Mouse (Mus musculus) limb, embryonic 10.5 days (tissue): Measurements from ENCODE around the gene Resp18. TPM values are rescaled to one million over a fixed set of nuclear protein-coding genes. Genes with fewer than 3 reads are reported as not detected.

Source experiments
- DNase-seq: peaks from one replicate; pipeline ENCODE4 v3.0.0-alpha.2; 2017; ENCODE audit warnings: low spot score
- H3K27ac ChIP-seq: fragments of 300-500 bp; sonication (generic); 2 replicates; pipeline ENCODE4 v1.5.1; 2016; ENCODE audit warnings: mild to moderate bottlenecking
- H3K27me3 ChIP-seq: fragments of 300-500 bp; sonication (generic); 2 replicates; pipeline ENCODE4 v1.6.1; 2016; ENCODE audit warnings: low read depth, mild to moderate bottlenecking; ENCODE audit not compliant: poor library complexity, severe bottlenecking
- H3K36me3 ChIP-seq: fragments of 300-500 bp; sonication (generic); 2 replicates; pipeline ENCODE4 v1.6.1; 2016; ENCODE audit warnings: mild to moderate bottlenecking, moderate library complexity
- H3K4me1 ChIP-seq: fragments of 300-500 bp; sonication (generic); 2 replicates; pipeline ENCODE4 v1.6.1; 2016
- H3K4me3 ChIP-seq: fragments of 300-500 bp; sonication (generic); 2 replicates; pipeline ENCODE4 v1.5.1; 2016; ENCODE audit warnings: mild to moderate bottlenecking, moderate library complexity
- H3K9me3 ChIP-seq: fragments of 300-500 bp; sonication (generic); replicated peaks from 2 replicates; pipeline ENCODE4 v1.6.1; 2016; ENCODE audit warnings: mild to moderate bottlenecking
- WGBS: fragments of 180-500 bp; shearing (Covaris S2); methylation state at CpG from one replicate; pipeline ENCODE4 v1.1.7; 2016; 5-methylcytosine and 5-hydroxymethylcytosine counted together
- polyA plus RNA-seq: library from polyadenylated mRNA; unstranded; fragments of >200 nt; fragmentation: Nextera tagmentation; extraction: Ambion mirVana; gene quantifications from 2 replicates; pipeline ENCODE4 v1.2.1, GENCODE M21; 2016

Resp18 gene
- polyA plus RNA-seq, 1 experiment from 2014 or later = not detected

- Histone ChIP-seq H3K27ac (no peak overlapping the region), H3K4me3 (no peak overlapping the region), H3K36me3 (no peaks in the 10 kb centered on the region), H3K4me1 (no peaks in the 10 kb centered on the region), H3K27me3 (peaks cover 32% of the 10 kb centered on the region), H3K9me3 (no peaks in the 10 kb centered on the region)
- 87% methylated on average over 3 of the region's 3 CpGs for WGBS
- no peak for DNase-seq
Measured at GRCm38 (mm10) chr1:75225473-75225872, 52.7 kb downstream of the Resp18 start.

DNA sequence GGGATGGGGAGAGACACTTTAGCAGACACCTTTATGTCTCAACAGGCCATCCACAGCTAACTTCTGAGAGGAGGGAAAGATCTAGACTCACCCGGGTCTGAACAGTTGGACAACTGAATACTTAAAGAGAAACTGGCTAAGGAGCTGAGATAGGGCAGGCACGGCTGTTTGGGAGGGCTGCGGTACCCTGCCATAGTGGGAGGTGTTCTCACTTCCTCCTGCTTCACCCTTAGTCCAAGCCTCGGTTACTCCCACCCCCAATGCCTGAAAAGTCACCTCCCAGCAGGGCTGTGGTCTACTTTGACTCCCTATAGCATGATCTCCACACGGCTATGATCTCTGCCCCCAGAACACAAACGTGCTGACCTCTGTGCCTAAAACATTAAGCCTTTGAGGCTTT is 54.7 kb downstream of the Resp18 start:
- Histone ChIP-seq H3K4me3 (no peak overlapping the region), H3K27me3 (peaks cover 51% of the 10 kb centered on the region), H3K27ac (no peak overlapping the region), H3K4me1 (peaks cover 14% of the 10 kb centered on the region), H3K36me3 (no peaks in the 10 kb centered on the region), H3K9me3 (no peaks in the 10 kb centered on the region)
- 68% methylated on average over 6 of the region's 6 CpGs for WGBS
- DNase-seq = no peak

DNA sequence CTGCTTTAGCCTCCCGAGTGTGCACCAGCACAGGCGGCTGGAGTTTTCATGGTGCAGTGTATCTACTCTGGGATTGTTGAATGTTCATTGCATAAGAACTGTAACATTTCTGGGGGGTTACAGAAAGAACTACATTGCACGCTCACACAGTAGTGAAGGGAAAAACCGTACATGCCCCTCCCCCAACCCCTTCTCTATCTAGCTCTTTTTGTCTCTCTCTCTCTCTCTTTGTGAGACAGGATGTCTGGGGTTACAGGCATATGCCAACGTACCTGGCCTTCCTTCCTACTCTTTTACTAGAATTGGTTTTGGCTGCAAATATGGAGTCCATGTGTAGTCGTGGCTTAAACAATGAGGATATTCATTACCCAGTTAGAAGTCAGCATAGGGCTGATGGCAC is 55.3 kb downstream of the Resp18 start:
- no peak overlapping the region for H3K4me3 ChIP-seq
- H3K36me3 ChIP-seq = no peaks in the 10 kb centered on the region
- no peak for DNase-seq
- H3K27me3 ChIP-seq = peaks cover 57% of the 10 kb centered on the region
- peaks cover 20% of the 10 kb centered on the region for H3K4me1 ChIP-seq
- H3K9me3 ChIP-seq = no peaks in the 10 kb centered on the region
- no peak overlapping the region for H3K27ac ChIP-seq
- 83% methylated on average over 6 of the region's 6 CpGs for WGBS

Other genes starting within 250 kb of the Resp18 start
- gene Nhej1, start 153.2 kb downstream of the Resp18 start, polyA plus RNA-seq = 13.1 and 13.3 TPM in 2 replicates
- gene Slc23a3, start 144.5 kb downstream of the Resp18 start, polyA plus RNA-seq = 0.11 TPM in 1 of 2 replicates, not detected in the other
- gene Cnppd1, start 135.7 kb downstream of the Resp18 start, polyA plus RNA-seq = 35.6 and 41.3 TPM in 2 replicates
- gene Retreg2, start 135.6 kb downstream of the Resp18 start, polyA plus RNA-seq = 31.5 and 35.3 TPM in 2 replicates
- 28.7 and 35.5 TPM in 2 replicates for gene Zfand2b, start 109.8 kb downstream of the Resp18 start, polyA plus RNA-seq
- gene Abcb6, start 98.0 kb downstream of the Resp18 start, polyA plus RNA-seq = 38.0 and 39.0 TPM in 2 replicates
- gene Ankzf1, start 86.3 kb downstream of the Resp18 start, polyA plus RNA-seq = 22.0 and 24.8 TPM in 2 replicates
- 19.1 and 23.9 TPM in 2 replicates for gene Atg9a, start 86.2 kb downstream of the Resp18 start, polyA plus RNA-seq
- gene Glb1l, start 67.6 kb downstream of the Resp18 start, polyA plus RNA-seq = 10.3 and 12.8 TPM in 2 replicates
- gene Stk16, start 67.6 kb downstream of the Resp18 start, polyA plus RNA-seq = 146 and 149 TPM in 2 replicates
- 10.0 and 10.7 TPM in 2 replicates for gene Tuba4a, start 58.5 kb downstream of the Resp18 start, polyA plus RNA-seq
- gene A630095N17Rik, start 46.3 kb downstream of the Resp18 start, polyA plus RNA-seq = not detected in 2 replicates
- 23.8 and 29.9 TPM in 2 replicates for gene Dnajb2, start 42.0 kb downstream of the Resp18 start, polyA plus RNA-seq
- gene Ptprn, start 13.9 kb downstream of the Resp18 start, polyA plus RNA-seq = 0.11 and 0.13 TPM in 2 replicates
- 117 and 132 TPM in 2 replicates for gene Dnpep, start 39.6 kb upstream of the Resp18 start, polyA plus RNA-seq
- 6.2 and 7.8 TPM in 2 replicates for gene Des, start 81.9 kb upstream of the Resp18 start, polyA plus RNA-seq
- 45.7 and 49.6 TPM in 2 replicates for gene Speg, start 96.9 kb upstream of the Resp18 start, polyA plus RNA-seq
- 50.4 and 61.7 TPM in 2 replicates for gene Gmppa, start 157.5 kb upstream of the Resp18 start, polyA plus RNA-seq
- 0.31 and 0.59 TPM in 2 replicates for gene Asic4, start 172.0 kb upstream of the Resp18 start, polyA plus RNA-seq
- gene Chpf, start 200.9 kb upstream of the Resp18 start, polyA plus RNA-seq = 23.7 and 28.8 TPM in 2 replicates
- gene Tmem198, start 201.1 kb upstream of the Resp18 start, polyA plus RNA-seq = 0.35 and 0.69 TPM in 2 replicates
- gene Obsl1, start 228.0 kb upstream of the Resp18 start, polyA plus RNA-seq = 68.0 and 75.5 TPM in 2 replicates
- gene Inha, start 228.7 kb upstream of the Resp18 start, polyA plus RNA-seq = 2.4 and 4.2 TPM in 2 replicates
- 31.6 and 33.8 TPM in 2 replicates for gene Stk11ip, start 243.1 kb upstream of the Resp18 start, polyA plus RNA-seq